Mouse (Mus musculus) cerebral cortex, adult 2 months (tissue): Measurements from ENCODE around the gene Ptbp1.

Experiments
- WGBS: fragments of 180-500 bp; shearing (Covaris S2); methylation state at CpG from one replicate; pipeline ENCODE4 v1.1.7; 2018; 5-methylcytosine and 5-hydroxymethylcytosine counted together

The Ptbp1 gene

DNA sequence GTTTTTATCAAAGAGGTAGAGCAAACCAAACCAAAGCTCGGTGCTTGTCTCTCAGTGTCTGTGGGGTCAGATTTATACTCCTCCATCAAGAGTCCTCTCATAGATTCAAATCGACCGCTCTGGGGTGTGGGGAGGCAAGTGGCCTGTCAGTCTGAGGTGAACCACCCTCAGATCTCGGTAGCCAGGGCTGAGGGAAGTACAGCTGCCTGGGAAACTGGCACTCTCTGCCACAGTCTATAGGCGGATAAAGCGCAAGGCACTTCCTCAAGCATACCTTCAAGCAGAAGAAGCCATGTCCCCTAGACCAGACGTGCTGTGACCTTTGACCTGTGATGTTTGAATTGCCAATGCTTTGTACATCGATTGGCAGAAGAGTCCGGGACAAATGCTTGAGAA lies 21.4 kb upstream of the Ptbp1 start:
- 87% methylated on average over 9 of the region's 9 CpGs for WGBS

DNA sequence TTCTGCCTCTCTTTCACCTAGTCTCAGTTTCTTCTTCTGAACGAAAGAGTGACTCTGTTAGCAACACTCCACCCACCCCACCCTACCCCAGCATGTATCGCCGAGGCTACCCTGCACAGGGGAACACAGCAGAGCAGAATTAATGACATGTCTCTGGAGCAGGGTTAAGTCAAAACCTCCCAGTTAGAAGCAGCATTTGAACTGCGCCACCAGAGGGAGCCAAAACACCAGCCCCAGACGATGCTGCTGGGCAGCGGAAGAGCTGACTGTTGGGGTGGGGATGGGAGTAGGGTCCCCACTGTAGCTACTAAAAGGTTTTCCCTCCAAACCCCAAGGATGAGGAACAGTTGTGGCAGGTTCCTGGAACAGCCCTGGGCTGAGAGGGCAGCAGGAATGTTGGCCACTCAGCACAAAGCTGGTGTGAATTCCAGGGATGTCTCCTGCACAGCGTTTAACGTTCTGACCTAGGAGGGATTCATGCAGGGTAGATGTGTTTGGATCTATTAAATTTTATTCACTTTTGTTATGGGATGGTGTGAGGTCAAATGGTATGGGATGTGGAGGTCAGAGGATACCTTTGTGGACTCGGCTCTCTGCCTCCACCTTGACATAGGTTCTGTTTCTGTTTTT lies 19.3 kb upstream of the Ptbp1 start:
- WGBS, result 20% methylated on average over 9 of the region's 9 CpGs

DNA sequence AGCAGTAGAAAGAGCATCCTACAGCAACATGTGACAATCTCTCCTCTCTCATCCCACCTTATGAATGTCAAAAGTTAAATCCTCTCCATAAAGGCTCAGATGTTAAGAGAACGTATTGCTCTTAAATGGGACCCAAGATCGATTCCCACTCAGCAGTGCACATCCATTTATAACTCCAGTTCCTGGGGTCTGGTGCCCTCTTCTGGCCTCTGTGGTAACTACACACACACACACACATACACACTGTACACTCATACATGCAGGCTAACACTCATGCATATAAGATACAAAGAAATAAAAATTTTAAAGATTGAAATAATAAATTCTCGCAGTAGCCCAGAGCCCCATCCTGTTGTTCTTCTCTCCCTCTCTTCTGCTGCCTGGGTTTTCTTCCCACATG lies 17.3 kb upstream of the Ptbp1 start:
- WGBS, result 92% methylated on average over 3 of the region's 3 CpGs

DNA sequence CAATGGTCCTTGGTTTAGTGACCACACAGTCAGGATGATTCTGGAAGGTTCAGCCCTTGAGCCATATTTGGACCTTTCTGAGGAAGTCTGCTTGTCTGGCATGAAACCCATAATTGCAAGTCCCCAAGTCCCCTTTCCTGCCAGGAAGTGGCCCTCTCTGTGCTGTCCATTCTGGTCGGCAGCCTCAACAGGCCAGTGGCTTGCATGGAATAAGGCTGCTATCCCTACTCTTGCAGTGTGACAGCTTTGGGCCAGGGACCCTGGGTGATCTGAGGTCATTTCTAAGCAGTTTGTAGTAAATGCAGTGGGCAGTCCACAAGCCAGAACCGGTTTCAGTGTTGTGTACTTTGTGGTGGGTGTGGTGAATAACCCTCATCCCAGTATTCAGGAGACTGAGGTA lies 16.1 kb upstream of the Ptbp1 start:
- WGBS, result 79% methylated on average over 2 of the region's 2 CpGs

DNA sequence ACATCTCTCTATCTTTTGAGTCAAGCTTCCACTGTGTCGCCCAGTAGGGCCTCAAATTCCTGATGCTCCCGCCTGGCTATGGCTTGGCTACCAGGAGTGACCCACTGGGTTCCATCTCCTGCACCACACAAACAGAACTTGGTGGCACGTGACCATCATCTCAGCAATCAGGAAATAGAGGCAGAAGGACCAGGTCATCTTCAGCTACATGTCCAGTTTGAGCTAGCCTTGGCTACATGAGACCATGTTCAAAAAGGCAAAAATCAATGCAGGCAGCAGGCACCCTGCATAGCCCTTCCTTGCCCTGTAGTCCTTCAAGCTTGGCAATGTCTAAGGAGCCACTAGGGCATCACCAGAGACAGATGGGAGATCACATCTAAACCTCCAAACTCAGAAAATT lies 14.1 kb upstream of the Ptbp1 start:
- 95% methylated on average over 3 of the region's 3 CpGs for WGBS

DNA sequence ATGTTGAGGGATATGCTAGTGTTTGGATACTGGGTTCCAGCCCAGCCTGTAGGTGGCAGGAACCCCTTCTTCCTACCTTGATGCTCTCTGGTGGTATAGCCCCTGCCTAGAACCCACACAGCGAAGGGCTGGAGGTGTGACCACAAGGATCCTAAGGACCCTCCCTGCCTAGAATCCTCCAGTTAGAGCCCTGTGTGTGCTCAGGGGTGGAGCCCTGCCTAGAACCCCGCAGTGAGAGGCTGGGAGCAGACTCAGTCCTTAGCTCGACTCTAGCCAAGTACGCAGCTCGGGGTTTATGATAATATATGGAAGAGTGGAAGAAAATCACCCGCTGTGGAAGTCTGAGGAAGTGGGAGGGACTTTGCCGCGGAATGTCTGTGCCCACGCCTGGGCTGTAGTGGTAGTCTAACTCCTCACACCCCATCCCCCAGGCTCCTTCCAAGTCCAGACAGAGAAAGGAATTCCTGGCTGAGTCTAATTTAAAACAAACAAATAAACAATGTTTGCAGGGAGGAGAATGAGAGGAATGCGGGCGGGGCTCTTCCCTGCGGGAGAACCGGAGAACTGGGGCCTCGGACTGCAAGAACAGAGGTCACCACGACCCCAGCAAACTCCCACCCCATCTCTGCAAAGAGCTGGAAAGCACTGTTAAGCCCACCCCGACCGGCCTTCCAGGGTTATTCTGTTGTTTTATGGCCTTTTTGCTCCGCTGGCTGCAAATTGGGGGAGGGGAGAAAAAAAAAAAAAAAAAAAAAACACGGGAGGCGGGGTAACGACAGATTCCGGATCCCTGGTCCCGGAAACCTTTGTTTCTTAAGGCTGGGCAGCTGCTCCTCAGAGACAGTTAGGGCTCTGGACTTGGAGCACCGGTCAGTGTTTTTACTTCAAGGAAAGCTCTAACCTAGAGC lies 13.3 kb upstream of the Ptbp1 start:
- 4% methylated on average over 24 of the region's 24 CpGs for WGBS

DNA sequence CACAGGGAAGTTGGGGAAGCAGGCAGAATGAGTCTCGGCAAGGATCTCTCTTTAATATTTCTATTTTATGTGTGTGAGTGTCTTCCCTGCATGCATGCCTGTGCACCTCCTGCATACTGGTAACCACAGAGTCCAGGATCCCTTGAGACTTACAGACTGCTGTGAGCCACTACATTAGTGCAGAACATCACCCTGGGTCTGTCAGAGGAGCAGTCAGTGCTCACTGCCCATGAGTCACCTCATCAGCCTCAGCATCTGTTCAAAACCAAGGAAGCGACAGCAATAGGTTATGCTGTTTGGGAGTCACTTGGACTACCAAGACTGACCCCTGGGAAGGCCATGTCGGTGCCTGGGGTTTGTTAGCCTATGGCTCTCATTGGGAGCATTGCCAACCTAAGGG lies 11.9 kb upstream of the Ptbp1 start:
- WGBS, result 68% methylated on average over 3 of the region's 3 CpGs

DNA sequence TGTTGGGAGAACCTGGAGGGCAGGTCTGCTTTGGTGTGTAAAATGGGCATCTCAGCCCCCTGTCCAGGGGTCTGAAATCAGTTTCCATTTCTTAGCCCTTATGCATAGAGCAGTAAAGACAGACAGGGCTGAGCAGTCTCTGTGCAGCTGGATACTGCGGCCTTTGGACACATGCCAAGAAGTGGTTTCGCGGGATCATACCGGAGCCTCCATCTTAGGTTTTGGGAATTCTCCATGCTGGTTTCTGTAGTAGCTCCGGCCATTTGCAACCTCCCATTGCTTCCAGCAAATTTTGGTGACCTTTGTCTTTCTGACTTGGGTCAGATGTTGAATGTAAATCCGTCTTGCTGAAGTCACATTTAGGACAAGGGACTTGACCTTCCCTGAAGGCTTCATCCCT lies 10.8 kb upstream of the Ptbp1 start:
- whole genome bisulfite sequencing, result 50% methylated on average over 6 of the region's 6 CpGs

DNA sequence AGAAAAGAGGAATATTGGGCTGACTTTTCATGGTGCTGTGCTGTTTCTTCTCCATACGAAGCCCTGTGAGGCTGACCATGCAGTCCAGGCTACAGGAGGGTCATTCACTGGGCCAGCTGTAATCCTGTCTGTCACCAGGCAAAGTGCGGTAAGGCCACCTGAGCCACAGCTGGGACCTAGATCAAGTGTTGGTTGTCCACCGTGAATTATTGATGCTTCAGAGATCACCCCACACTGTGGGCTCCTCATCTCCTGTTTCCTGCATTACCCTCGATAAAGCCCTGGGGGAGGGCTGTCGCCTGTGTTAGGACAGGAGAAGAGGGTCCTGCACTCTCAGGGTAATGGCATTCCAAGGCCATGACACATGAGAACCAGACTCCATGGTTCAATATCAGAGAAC lies 7.7 kb upstream of the Ptbp1 start:
- WGBS, result 83% methylated on average over 5 of the region's 5 CpGs

DNA sequence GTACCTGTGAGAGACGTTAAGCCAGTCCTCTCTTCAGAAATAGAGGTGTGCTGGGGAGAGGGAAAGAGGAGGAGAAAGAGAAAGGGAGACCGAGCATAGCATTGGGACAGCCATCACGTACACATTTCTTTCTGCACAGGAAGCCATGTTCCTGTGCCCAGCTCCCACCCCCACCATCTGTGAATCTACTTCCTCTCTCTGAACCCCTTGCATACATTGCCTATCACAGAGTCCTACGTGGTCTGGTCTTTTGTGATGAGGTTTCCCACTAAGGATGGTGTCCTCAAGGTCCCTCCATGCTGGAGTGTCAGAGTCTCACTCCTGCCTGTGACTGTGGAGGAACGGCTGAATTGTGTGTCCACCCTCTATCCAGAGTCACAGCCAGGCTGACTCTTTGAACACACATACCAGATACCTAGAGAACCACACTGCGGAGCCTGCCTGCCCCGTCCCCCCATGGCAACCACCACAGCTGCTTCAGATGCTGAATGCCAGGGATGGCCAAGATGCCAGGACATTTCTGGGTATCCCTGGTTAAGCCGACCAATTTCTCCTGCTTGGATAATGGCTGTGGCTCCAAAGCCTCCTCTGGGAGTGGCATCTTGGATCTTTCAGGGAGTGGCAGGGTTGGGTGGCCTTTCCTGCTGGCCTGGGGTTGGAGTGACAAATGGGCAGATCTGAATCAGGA lies 4.1 kb upstream of the Ptbp1 start:
- WGBS, result 78% methylated on average over 8 of the region's 8 CpGs

DNA sequence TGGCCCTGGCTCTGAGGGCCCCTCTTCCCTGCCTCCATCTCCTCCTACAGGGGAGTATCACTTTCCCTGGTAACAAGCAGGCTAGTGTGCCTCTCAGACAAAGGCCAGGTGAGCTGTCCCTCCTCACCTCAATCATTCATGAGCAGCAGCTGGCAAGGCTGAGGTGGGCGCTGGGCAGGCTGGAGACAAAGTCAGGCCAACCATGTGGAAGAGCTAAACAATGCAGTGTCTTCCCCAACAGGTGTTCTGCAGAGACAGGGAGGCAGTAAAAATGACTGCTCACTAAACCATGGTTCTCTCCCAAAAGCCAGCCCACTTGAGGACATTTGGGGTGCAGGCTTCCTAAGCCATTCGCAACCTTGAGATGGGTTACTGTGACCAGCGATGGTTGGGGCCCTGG lies 2.6 kb upstream of the Ptbp1 start:
- WGBS, result 80% methylated on average over 3 of the region's 3 CpGs

DNA sequence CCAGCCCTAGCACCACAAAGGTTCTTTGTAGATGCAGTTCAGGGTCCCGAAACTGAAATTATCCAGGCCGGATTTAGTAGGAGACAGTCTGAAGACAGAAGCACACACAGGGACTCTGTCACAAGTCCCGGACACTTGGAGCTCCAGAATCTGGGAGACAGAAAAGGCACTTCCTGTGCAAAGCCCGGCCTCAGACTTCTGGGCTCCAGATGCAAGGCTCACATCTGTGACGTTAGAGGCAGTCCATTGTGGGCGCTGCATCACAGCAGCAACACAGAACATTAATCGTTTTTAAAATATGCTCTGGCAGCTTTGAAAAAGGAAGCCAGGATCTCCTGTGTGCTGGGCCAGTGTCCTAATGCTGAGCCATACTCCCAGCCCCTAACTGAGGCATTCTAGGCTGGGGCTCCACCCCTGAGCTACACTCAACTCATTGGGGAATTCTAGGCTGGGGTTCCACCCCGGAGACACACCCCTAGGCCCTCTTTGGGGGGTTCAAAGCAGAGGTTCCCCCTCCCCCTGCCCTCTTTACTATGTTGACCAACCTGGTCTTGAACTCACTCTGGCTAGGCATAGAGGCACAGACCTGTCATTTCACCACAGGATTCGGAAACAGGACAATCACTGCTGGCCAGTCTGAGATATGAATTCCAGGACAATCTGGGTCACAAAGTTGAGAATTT lies 2.0 kb upstream of the Ptbp1 start:
- 37% methylated on average over 9 of the region's 9 CpGs for WGBS

DNA sequence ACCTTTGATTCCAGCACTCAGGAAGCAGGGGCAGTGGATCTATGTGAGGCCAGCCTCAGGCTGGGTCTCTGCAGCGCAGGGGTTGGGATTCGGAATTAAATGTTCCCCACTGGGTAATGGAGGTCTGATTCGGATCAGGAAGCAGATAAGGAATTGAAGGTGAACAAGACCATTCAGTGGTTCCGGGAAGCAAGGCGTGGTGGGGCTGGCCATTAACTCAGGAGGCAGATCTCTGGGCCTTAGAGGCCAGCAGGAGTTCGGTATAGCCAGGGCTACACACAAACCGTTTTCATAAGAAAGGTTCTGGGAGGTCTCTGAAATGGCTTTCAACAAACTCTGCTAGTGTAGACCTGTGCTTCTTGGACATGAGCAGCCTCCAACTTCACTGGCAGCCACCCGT lies 1.4 kb upstream of the Ptbp1 start:
- WGBS, result 33% methylated on average over 8 of the region's 8 CpGs

DNA sequence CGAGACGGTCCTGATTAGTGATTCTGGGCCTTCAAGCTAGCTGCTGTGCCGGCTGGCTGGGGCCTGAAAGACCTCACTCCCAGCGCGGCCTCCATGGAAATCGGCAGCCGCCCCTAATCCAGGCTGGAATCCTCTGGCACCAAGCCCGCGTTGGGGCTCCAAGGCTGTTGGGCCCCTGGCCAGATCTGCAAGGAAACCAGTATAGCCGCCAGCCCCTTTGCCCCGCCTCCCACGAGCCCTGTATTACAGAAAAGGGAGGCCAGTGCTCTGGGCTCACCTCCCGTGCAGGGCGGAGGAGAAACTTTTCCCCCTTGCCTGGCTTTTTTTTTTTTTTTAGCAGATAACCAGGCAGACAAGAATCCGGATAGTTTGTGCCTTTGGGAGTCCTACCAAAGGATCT lies 835 bp upstream of the Ptbp1 start:
- 2% methylated on average over 15 of the region's 15 CpGs for WGBS

DNA sequence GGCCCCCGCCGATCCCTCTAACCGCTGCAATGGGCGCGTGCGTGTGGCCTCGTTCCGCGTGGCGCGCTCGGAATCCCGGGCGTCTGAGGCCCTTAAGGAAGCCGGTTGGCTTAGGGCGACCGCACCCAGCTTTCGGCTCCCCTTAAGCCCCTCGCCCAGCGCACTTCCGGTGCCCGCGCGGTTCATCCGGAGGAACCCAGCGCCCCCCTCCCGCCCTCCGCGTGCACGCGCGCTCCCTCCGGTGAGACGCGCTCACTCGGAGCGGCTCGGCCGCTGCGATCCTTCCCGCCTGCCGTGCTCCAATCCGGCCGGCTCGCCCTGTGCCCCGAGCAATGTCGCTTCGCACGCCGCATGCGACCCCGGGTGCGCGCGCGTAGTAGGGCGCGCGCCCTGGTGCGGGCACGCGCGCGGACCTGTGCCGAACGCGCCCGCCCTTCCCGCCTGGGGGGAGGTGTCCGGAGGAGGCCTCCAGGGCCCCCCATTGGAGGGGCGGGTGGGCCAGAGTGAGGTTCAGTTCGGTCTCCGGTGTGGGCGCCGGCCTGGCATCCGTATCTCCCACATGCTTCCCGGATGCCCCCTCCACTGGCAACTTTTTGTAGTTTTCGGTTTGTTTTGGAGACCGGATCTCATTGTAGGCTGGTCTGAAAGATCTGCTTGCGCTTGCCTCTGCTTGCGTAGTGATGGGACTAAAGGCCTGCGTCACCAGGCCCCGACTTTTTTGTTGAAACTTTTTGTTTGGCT lies 744 bp downstream of the Ptbp1 start:
- under 1% methylated on average over 83 of the region's 83 CpGs for WGBS

DNA sequence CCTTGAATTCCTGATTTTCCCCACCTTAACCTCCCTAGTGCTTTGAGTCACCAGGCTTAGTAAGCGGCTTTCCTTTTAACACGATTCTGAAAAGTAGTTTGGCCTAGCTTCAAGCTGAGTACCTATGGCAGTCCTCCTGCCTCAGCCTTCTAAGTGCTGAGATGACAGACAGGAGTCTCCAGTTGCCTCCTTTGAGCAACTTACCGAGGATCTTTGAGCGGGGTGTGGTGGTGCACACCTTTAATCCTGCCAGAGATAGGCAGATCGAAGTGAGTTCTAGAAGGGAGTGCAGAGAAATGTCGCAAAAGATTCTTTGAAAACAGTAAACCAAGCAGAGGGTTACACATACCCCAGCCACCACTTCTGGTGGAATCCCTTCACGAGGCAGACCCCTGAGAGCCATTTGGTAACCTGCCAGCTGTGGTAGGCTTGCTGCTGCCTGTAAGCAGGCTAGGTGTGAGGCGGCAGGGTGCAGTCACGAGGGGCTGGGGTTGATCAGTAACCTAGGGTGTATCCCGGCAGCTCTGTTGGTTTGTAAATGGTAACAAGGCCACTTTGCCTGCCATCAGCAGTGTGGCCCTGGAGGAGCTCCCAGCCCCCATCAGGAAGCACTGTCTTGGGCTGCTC lies 1.4 kb downstream of the Ptbp1 start:
- 2% methylated on average over 10 of the region's 10 CpGs for WGBS

DNA sequence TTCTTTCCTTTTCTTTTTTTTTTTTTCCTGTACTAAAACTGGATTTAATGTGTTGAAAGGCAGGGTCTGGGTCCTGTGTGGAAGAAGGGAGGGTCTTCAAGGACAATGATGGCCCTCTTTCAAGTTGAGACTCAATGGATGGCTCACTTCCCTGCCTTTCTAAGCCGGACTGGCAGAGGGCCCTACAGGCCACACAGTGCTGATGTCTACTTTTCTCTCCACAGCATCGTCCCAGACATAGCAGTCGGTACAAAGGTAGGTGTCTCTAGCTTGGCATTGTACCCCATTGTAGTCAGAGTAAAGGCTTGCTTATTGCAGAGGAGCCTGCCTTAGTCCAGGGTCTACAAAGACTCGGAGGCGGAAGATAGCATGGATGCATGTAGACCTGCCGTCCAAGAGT lies 2.1 kb downstream of the Ptbp1 start:
- WGBS, result 16% methylated on average over 6 of the region's 6 CpGs

DNA sequence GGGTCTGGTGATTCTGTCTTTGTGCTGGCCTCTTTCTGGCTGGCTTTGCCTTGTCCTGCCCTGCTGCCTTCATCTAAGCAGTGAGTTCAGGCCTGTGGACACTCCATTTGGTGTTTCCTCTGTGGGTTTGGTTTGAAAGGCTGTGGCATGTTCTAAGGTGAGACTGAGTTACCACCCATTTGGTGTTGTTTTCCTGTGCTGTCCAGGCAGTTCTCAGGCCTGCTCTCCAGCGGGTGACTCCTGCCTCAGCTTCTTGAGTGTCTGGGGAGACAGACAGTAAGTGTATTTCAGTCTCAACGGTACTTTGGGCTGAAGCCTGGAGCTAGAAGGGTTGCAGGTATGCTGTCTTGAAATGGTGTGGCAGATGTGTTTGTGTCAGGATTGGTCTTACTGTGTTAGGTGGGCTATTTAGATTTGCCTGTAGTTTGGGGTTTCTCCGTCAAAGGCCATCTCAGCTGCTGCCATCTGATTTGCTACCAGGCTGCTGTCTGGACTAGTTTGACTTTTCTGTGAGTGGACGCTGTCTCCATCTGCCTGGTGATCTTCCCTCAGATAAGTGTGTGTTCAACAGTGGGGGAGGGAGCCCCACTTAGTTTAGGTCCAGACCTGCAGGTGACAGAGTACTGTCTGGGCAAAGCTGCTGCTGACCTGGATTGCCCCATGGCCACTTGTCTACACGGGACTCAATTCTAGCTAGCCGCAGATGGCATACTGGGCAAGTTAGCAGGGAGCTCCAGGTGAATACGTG lies 2.7 kb downstream of the Ptbp1 start:
- WGBS, result 20% methylated on average over 7 of the region's 7 CpGs

DNA sequence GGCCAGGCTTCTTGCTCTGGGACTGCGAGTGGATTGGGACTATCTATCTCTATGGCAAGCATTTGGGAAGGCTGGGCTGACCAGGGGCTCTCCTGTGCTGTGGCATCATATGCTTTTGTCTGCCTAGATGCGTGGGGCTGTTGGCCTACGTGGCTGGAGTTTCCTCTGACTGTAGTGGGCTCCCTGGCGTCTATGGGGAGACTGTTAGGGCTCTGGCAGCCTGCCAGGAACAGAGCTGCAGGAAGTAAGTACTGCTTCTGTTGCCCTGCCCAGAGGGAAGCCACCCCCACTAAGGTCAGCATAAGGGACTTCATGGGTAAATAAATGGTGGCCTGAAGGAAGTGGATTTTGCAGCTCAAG lies 3.2 kb downstream of the Ptbp1 start:
- 6% methylated on average over 4 of the region's 4 CpGs for WGBS

DNA sequence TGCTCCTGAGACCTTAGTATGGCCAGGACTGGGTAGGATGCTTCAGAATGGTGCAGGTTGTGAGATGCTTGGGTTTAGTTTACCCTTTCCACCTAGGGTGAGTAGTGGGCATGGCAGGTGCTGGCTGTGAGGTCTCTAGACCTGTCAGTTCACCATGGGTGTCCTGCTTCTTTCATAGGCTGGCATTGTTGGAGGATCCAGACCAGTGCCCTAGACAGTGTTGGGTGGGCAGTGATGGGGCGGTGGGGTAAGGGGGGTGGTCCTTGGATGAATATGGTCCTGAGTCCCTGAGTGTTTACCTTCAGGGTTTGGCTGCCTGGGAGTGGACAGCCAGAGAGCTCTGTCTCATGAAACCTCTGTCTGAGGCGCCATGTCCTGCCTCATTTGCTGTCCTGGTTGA lies 3.7 kb downstream of the Ptbp1 start:
- 56% methylated on average over 2 of the region's 2 CpGs for WGBS
